In the genomic region with DNA sequence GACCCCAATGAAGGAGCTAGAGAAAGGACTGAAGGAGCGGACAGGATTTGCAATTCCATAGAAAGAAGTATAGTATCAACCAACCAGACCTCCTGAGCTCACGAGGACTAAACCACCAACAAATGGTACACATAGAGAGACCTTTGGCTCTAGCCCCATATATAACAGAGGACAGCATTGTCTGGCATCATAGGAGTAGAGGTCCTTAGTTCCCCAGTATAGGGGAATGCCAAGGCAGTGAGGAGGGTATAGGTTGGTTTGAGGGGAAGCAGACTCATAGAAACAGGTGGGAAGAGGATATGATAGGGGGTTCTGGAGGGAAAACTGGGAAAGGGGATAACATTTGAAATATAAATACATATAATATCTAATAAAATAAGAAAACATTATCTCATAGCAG, we compare ENCODE assay signal across 22 mouse cellular contexts. TPM values are rescaled to one million over a fixed set of nuclear protein-coding genes. Genes with fewer than 3 reads are reported as not detected.
"Had no signal": no experiment of that assay in that cellular context is flagged by ENCODE, and none has a peak within 500 bp of the region (broad histone marks: within the 10 kb centered on the region; RNA-seq: fewer than 3 reads in every experiment).

No protein-coding gene starts in this region.

- H3K27me3 ChIP-seq: liver, embryonic 15.5 days; megakaryocyte, embryonic 14.5 days; midbrain, embryonic 15.5 days; neural tube, embryonic 12.5 days; stomach, embryonic 15.5 days had no signal

- H3K27ac ChIP-seq: liver, embryonic 15.5 days; macrophage; midbrain, embryonic 15.5 days; neural tube, embryonic 12.5 days; stomach, embryonic 15.5 days; stomach, postnatal 0 days had no signal

- H3K4me3 ChIP-seq: liver, embryonic 15.5 days; megakaryocyte, embryonic 14.5 days; midbrain, embryonic 15.5 days; neural tube, embryonic 12.5 days; stomach, embryonic 15.5 days had no signal

- H3K9me3 ChIP-seq: liver, embryonic 15.5 days; megakaryocyte, embryonic 14.5 days; stomach, embryonic 15.5 days had no signal

- H3K9ac ChIP-seq: liver, embryonic 15.5 days; liver, postnatal 0 days; midbrain, embryonic 15.5 days; neural tube, embryonic 12.5 days; stomach, embryonic 15.5 days had no signal

- H3K4me2 ChIP-seq: liver, embryonic 15.5 days; midbrain, embryonic 11.5 days; midbrain, embryonic 15.5 days; neural tube, embryonic 12.5 days; stomach, embryonic 15.5 days had no signal

- H3K36me3 ChIP-seq: liver, embryonic 15.5 days; midbrain, embryonic 15.5 days; neural tube, embryonic 12.5 days; stomach, embryonic 15.5 days had no signal

- ATAC-seq: liver, postnatal 0 days; midbrain, embryonic 15.5 days had no signal

- DNase-seq: liver, postnatal 0 days; lung, adult 2 months; lung, postnatal 14 days; lung, postnatal 36 days; right cerebral cortex, postnatal 14 days; thymus, adult 2 months; thymus, postnatal 25 days; thymus, postnatal 4 days had no signal

- H3K4me1 ChIP-seq: liver, embryonic 15.5 days; megakaryocyte, embryonic 14.5 days; midbrain, embryonic 15.5 days; neural tube, embryonic 12.5 days; stomach, embryonic 15.5 days had no signal

RNA-seq across cellular contexts. Expression of a gene that starts 13.0 kb away (rescaled TPM):
- total RNA-seq: midbrain, postnatal 0 days had no signal
- polyA plus RNA-seq: midbrain, embryonic 11.5 days; midbrain, postnatal 0 days; neural tube, embryonic 12.5 days; neural tube, embryonic 14.5 days had no signal

RNA-seq across cellular contexts. Expression of a gene that starts 41.4 kb away (rescaled TPM):
- total RNA-seq: megakaryocyte progenitor cell, adult 5-6 weeks; monocyte, adult 5-6 weeks; neutrophil, adult 5-6 weeks had no signal
- polyA plus RNA-seq: liver, embryonic 15.5 days; liver, postnatal 0 days; macrophage; midbrain, embryonic 11.5 days; spleen, adult 2 months had no signal
